Mouse (Mus musculus) liver, adult 2 months (tissue): ENCODE measurements around the gene Clcn3. TPM values are rescaled to one million over a fixed set of nuclear protein-coding genes. Genes with fewer than 3 reads are reported as not detected.
A peak's percentile ranks its signal among the peaks of the same experiment; 100 is the strongest.

Experiments used
- DNase-seq: peaks from one replicate; pipeline ENCODE4 v3.0.0-alpha.2; 2011; ENCODE audit warnings: low read depth, low spot score; ENCODE audit errors: extremely low read depth
- H3K27ac ChIP-seq: fragments of 200-500 bp; replicated peaks from 2 replicates; pipeline ENCODE4 v1.5.1; 2012; ENCODE audit warnings: low read depth, mild to moderate bottlenecking, control low read depth, inconsistent platforms, low read length; ENCODE audit not compliant: insufficient read depth
- H3K27me3 ChIP-seq: fragments of 200-500 bp; 2 replicates; pipeline ENCODE4 v1.6.1; 2012; ENCODE audit warnings: mild to moderate bottlenecking, moderate library complexity, low read length, inconsistent platforms; ENCODE audit not compliant: control insufficient read depth, insufficient read depth
- H3K36me3 ChIP-seq: fragments of 200-500 bp; 2 replicates; pipeline ENCODE4 v1.6.1; 2012; ENCODE audit warnings: low read length, inconsistent platforms; ENCODE audit not compliant: control insufficient read depth, insufficient read depth
- H3K4me1 ChIP-seq: fragments of 200-500 bp; 2 replicates; pipeline ENCODE4 v1.6.1; 2011; ENCODE audit warnings: low read length; ENCODE audit not compliant: control insufficient read depth, insufficient read depth
- H3K4me3 ChIP-seq: fragments of 200-500 bp; 2 replicates; pipeline ENCODE4 v1.5.1; 2011; ENCODE audit warnings: low read depth, mild to moderate bottlenecking, control low read depth, low read length, moderate library complexity; ENCODE audit not compliant: insufficient read depth
- H3K79me2 ChIP-seq: fragments of 200-500 bp; 2 replicates; pipeline ENCODE4 v1.6.1; 2012; ENCODE audit warnings: inconsistent platforms, mild to moderate bottlenecking, low read length, moderate library complexity; ENCODE audit not compliant: control insufficient read depth, insufficient read depth
- H3K9ac ChIP-seq: fragments of 200-500 bp; 2 replicates; pipeline ENCODE4 v1.6.1; 2012; ENCODE audit warnings: low read depth, mild to moderate bottlenecking, control low read depth, inconsistent platforms, low read length
- CTCF ChIP-seq: fragments of 200-500 bp; IDR thresholded peaks from 2 replicates; pipeline ENCODE4 v1.5.1; 2011; ENCODE audit warnings: low read depth, low read length, control low read depth
- POLR2A ChIP-seq: fragments of 200-500 bp; IDR thresholded peaks from 2 replicates; pipeline ENCODE4 v1.6.1; 2011; ENCODE audit warnings: low read length, control low read depth; ENCODE audit not compliant: insufficient read depth; ENCODE audit errors: extremely low read depth
- WGBS: fragments of 180-500 bp; shearing (Covaris S2); methylation state at CpG from one replicate; pipeline ENCODE4 v1.1.7; 2018; 5-methylcytosine and 5-hydroxymethylcytosine counted together
- polyA plus RNA-seq: library from polyadenylated mRNA; depleted of rRNA; stranded (reverse); fragments of >200 nt; gene quantifications from 2 replicates; pipeline ENCODE4 v1.2.3, GENCODE M21; 2012
- total RNA-seq: library from RNA; depleted of rRNA; stranded (reverse); fragments of >200 nt; gene quantifications from 2 replicates; pipeline ENCODE4 v1.2.3, GENCODE M21; 2014

The Clcn3 gene
- total and polyA plus RNA-seq, 2 experiments, result 8.9 to 27.7 TPM

GRCm38 (mm10) chr8:60919069-60919468 is 64.0 kb downstream of the Clcn3 start:
- Histone ChIP-seq H3K4me1 (no peaks in the 10 kb centered on the region), H3K27me3 (no peaks in the 10 kb centered on the region), H3K4me3 (no peak overlapping the region), H3K36me3 (peaks cover 33% of the 10 kb centered on the region), H3K27ac (no peak overlapping the region), H3K9ac (no peak overlapping the region), H3K79me2 (no peaks in the 10 kb centered on the region)
- no peak for DNase-seq
- 93% methylated on average over 3 of the region's 3 CpGs for WGBS
- TF ChIP-seq CTCF (no peak), POLR2A (no peak)

- Histone ChIP-seq H3K9ac (no peak overlapping the region), H3K27ac (no peak overlapping the region), H3K27me3 (no peaks in the 10 kb centered on the region), H3K36me3 (peaks cover 30% of the 10 kb centered on the region), H3K4me1 (no peaks in the 10 kb centered on the region), H3K4me3 (no peak overlapping the region), H3K79me2 (no peaks in the 10 kb centered on the region)
- no peak for DNase-seq
- WGBS, result 88% methylated on average over 10 of the region's 10 CpGs
- TF ChIP-seq CTCF (no peak), POLR2A (no peak)
These were observed 70.5 kb downstream of the Clcn3 start for GRCm38 (mm10) chr8:60912554-60912953.

GRCm38 (mm10) chr8:60912081-60912480 is 71.0 kb downstream of the Clcn3 start:
- no peaks in the 10 kb centered on the region for H3K4me1 ChIP-seq
- H3K9ac ChIP-seq, result no peak overlapping the region
- peaks cover 28% of the 10 kb centered on the region for H3K36me3 ChIP-seq
- DNase-seq, result no peak
- WGBS, result 90% methylated on average over 4 of the region's 4 CpGs
- no peaks in the 10 kb centered on the region for H3K79me2 ChIP-seq
- H3K27ac ChIP-seq, result no peak overlapping the region
- TF ChIP-seq CTCF (no peak), POLR2A (no peak)
- H3K4me3 ChIP-seq, result no peak overlapping the region
- no peaks in the 10 kb centered on the region for H3K27me3 ChIP-seq

GRCm38 (mm10) chr8:60900147-60900546 is 83.0 kb downstream of the Clcn3 start:
- Histone ChIP-seq H3K4me3 (no peak overlapping the region), H3K27me3 (no peaks in the 10 kb centered on the region), H3K4me1 (peaks cover 8% of the 10 kb centered on the region; the same call in 1 of the 2 replicates), H3K9ac (no peak overlapping the region), H3K36me3 (peaks cover 2% of the 10 kb centered on the region; the same call in 1 of the 2 replicates), H3K79me2 (no peaks in the 10 kb centered on the region; the same call in 1 of the 2 replicates), H3K27ac (no peak overlapping the region)
- peak; percentile 76 for DNase-seq
- no peak for TF ChIP-seq CTCF
- TF ChIP-seq POLR2A, result no peak
- WGBS, result 32% methylated on average over 9 of the region's 9 CpGs

GRCm38 (mm10) chr8:60895878-60896277 is 87.2 kb downstream of the Clcn3 start:
- H3K9ac ChIP-seq, result no peak overlapping the region
- WGBS, result 74% methylated on average over 6 of the region's 6 CpGs
- H3K79me2 ChIP-seq, result peaks cover 7% of the 10 kb centered on the region; the same call in 1 of the 2 replicates
- H3K36me3 ChIP-seq, result no peaks in the 10 kb centered on the region
- no peak for DNase-seq
- H3K27me3 ChIP-seq, result no peaks in the 10 kb centered on the region
- no peak for TF ChIP-seq POLR2A
- TF ChIP-seq CTCF, result no peak
- no peak overlapping the region for H3K27ac ChIP-seq
- peaks cover 12% of the 10 kb centered on the region; the same call in 1 of the 2 replicates for H3K4me1 ChIP-seq
- H3K4me3 ChIP-seq, result no peak overlapping the region

GRCm38 (mm10) chr8:60891757-60892156 is 91.3 kb downstream of the Clcn3 start:
- TF ChIP-seq CTCF (no peak), POLR2A (no peak)
- DNase-seq, result no peak
- 93% methylated on average over 4 of the region's 4 CpGs for WGBS
- Histone ChIP-seq H3K27ac (no peak overlapping the region), H3K9ac (no peak overlapping the region), H3K27me3 (no peaks in the 10 kb centered on the region), H3K36me3 (no peaks in the 10 kb centered on the region), H3K79me2 (peaks cover 8% of the 10 kb centered on the region; the same call in 1 of the 2 replicates), H3K4me1 (peaks cover 9% of the 10 kb centered on the region; the same call in 1 of the 2 replicates), H3K4me3 (no peak overlapping the region)
